Mouse (Mus musculus): ENCODE results near the gene Sema4c. TPM values are rescaled to one million over a fixed set of nuclear protein-coding genes. Genes with fewer than 3 reads are reported as not detected.

Gene Sema4c
- polyA plus RNA-seq, 1 experiment from 2014 or later, result 4.0 TPM

DNA sequence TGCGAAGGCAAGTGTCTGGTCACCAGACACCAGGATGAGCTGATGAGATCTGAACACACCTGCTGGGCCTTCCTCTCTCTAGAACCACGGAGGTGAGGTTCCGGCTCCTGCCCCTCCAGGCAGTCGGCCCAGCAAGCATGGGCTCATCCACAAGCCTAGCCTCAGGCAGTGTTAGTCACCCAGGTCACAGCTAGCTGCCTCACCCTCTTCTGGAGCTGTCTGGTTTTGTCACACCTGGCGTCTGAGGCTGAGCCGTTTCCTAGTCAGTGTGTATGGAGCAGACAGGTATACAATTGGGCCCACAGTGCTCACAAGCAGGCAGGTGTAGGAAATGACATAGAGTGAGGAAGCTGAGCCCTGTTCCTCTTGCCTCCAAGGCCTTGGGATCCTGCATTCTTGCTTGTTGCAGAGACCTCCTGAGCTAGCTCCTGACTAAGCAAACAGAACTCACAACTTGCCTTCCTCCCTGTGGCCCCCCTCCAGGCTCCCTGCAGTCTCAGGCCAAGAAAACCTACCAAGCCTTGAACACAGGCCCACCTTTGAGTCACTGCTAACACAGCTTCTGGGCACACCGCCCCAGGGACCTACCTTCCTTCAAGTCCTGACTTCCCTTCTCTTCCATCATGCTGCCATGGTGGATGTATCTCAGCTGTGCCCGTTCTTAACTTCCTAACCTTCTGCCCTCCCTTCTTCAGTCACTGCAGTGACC is 25.4 kb upstream of the Sema4c start:
- no peaks in the 10 kb centered on the region for H3K9me3 ChIP-seq (ENCODE audit: control insufficient read depth, low read length)
- H3K4me2 ChIP-seq (ENCODE audit: low read depth, severe bottlenecking), result no peak overlapping the region
- 85% methylated on average over 8 of the region's 8 CpGs for WGBS
- peaks cover 30% of the 10 kb centered on the region for H3K4me1 ChIP-seq (ENCODE audit: control insufficient read depth, insufficient read depth, low read length)
- H3K27ac ChIP-seq (replicated peaks; ENCODE audit: low read depth, low read length), result no peak overlapping the region
- H3K27me3 ChIP-seq (ENCODE audit: control insufficient read depth, insufficient read depth, low read length), result no peaks in the 10 kb centered on the region
- no peak overlapping the region for H3K4me3 ChIP-seq (ENCODE audit: low read depth, low read length)
- DNase-seq (ENCODE audit: low spot score), result no peak
- H3K36me3 ChIP-seq (ENCODE audit: control insufficient read depth, insufficient read depth, low read length), result no peaks in the 10 kb centered on the region
- no peak overlapping the region for H3K9ac ChIP-seq (ENCODE audit: low read length)
- ATAC-seq (ENCODE audit: insufficient number of reproducible peaks, low FRiP score, low TSS enrichment, low read depth), result no peak

DNA sequence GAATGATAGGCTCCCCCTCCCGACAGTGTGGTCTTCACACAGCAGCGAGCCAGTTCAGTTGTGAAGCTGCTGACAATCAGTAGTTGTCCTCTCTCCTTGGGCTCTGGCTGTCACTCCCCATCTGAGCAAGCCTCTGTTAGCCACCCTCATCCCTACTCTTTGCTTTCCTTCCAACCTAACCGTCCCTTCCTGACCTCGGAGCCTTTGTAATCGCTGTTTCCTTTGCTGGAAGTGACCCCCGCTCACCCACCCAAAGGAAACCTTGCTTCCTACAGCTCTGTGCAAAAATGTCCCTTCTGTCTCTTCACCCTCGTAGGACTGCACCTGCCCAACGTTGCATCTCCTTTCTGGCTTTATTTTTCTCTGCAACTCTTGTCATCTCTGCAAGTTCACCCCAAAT is 24.1 kb upstream of the Sema4c start:
- H3K27ac ChIP-seq (replicated peaks; ENCODE audit: low read depth, low read length), result no peak overlapping the region
- no peaks in the 10 kb centered on the region for H3K27me3 ChIP-seq (ENCODE audit: control insufficient read depth, insufficient read depth, low read length)
- no peaks in the 10 kb centered on the region for H3K36me3 ChIP-seq (ENCODE audit: control insufficient read depth, insufficient read depth, low read length)
- H3K4me3 ChIP-seq (ENCODE audit: low read depth, low read length), result no peak overlapping the region
- no peak for DNase-seq (ENCODE audit: low spot score)
- no peaks in the 10 kb centered on the region for H3K9me3 ChIP-seq (ENCODE audit: control insufficient read depth, low read length)
- H3K4me1 ChIP-seq (ENCODE audit: control insufficient read depth, insufficient read depth, low read length), result peaks cover 26% of the 10 kb centered on the region
- 83% methylated on average over 8 of the region's 8 CpGs for WGBS
- no peak for ATAC-seq (ENCODE audit: insufficient number of reproducible peaks, low FRiP score, low TSS enrichment, low read depth)
- H3K4me2 ChIP-seq (ENCODE audit: low read depth, severe bottlenecking), result no peak overlapping the region
- H3K9ac ChIP-seq (ENCODE audit: low read length), result no peak overlapping the region

GRCm38 (mm10) chr1:36581260-36581659 is 23.1 kb upstream of the Sema4c start:
- H3K27ac ChIP-seq (replicated peaks; ENCODE audit: low read depth, low read length), result peak overlapping the region; percentile 84; the same call in 1 of the 2 replicates
- DNase-seq (ENCODE audit: low spot score) (no peak), ATAC-seq (ENCODE audit: insufficient number of reproducible peaks, low FRiP score, low TSS enrichment, low read depth) (no peak)
- no peaks in the 10 kb centered on the region for H3K9me3 ChIP-seq (ENCODE audit: control insufficient read depth, low read length)
- WGBS, result 77% methylated on average over 5 of the region's 5 CpGs
- H3K4me3 ChIP-seq (ENCODE audit: low read depth, low read length), result no peak overlapping the region
- H3K27me3 ChIP-seq (ENCODE audit: control insufficient read depth, insufficient read depth, low read length), result no peaks in the 10 kb centered on the region
- no peaks in the 10 kb centered on the region for H3K36me3 ChIP-seq (ENCODE audit: control insufficient read depth, insufficient read depth, low read length)
- peaks cover 32% of the 10 kb centered on the region for H3K4me1 ChIP-seq (ENCODE audit: control insufficient read depth, insufficient read depth, low read length)
- H3K4me2 ChIP-seq (ENCODE audit: low read depth, severe bottlenecking), result no peak overlapping the region
- no peak overlapping the region for H3K9ac ChIP-seq (ENCODE audit: low read length)

DNA sequence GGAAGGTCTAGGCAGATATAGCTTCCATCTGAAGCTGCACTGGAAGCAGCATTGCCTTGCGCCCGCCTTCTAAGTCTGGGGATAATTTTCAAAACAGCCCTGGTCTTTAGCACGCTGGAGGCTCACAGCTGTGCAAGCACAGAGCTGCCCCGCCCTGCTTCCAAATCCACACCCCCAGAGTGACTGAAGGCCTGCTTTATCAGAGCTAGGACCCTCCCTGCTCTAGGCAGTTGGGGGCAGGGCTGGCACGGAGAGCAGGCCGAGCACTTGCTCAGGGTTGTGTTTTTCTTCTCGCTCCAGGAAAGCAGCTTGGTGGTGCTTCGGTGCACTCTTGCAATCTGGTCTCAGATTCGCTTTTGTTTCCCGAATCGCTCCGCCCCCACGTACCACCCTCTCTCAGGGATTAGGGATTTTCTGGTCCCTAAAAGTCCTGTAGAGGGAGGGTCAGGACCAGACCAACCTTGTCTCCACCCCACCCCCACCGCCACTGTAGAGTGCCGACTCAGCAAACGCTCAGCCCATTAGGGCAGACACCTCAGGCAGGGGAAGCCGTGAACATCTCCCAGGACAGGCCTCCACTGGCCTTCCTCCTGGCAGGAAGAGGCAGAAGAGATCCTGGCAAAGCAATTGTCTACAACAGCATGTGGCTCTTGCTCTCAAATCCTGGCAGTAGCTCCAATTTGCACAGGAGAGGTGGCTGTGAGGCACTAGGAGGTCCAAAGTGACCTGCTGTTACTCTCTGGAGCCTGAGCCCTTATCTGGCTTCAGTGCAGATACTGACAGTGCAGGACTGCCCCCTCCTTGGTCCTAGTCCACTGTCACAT is 22.4 kb upstream of the Sema4c start:
- Histone ChIP-seq H3K36me3 (ENCODE audit: control insufficient read depth, insufficient read depth, low read length) (no peaks in the 10 kb centered on the region), H3K4me1 (ENCODE audit: control insufficient read depth, insufficient read depth, low read length) (peaks cover 32% of the 10 kb centered on the region), H3K27ac (replicated peaks; ENCODE audit: low read depth, low read length) (peak overlapping the region; percentile 84), H3K4me2 (ENCODE audit: low read depth, severe bottlenecking) (peak overlapping the region; percentile 35; the same call in 1 of the 2 replicates), H3K4me3 (ENCODE audit: low read depth, low read length) (0 out of 2 replicates have a peak overlapping the region, but pooled peaks have one; percentile 2), H3K9me3 (ENCODE audit: control insufficient read depth, low read length) (no peaks in the 10 kb centered on the region), H3K9ac (ENCODE audit: low read length) (0 out of 2 replicates have a peak overlapping the region, but pooled peaks have one; percentile 14), H3K27me3 (ENCODE audit: control insufficient read depth, insufficient read depth, low read length) (no peaks in the 10 kb centered on the region)
- 2% methylated on average over 17 of the region's 17 CpGs for WGBS
- DNase-seq (ENCODE audit: low spot score), result peak; percentile 80
- peak; percentile 86 for ATAC-seq (ENCODE audit: insufficient number of reproducible peaks, low FRiP score, low TSS enrichment, low read depth)

DNA sequence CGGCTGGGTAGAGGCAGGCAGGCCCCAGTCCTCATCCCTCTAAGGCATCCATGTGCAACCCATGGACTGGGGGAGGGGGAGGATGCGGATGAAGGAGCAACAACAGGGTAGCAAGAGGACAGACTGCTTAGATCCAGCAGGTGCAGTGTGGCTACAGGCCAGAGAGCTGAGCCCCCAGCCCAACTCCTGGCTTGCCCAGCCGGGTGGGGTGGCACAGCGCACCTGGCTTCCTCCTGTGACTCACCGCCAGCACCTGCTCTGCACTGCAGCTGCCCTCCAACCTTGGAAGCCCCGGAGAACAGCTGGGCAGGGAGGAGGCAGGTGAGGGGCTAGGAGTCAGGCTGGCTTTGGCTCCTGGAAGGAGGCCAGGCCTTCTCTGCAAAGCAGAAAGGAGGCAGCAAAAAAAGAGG is 21.8 kb upstream of the Sema4c start:
- H3K9me3 ChIP-seq (ENCODE audit: control insufficient read depth, low read length), result no peaks in the 10 kb centered on the region
- H3K27me3 ChIP-seq (ENCODE audit: control insufficient read depth, insufficient read depth, low read length), result no peaks in the 10 kb centered on the region
- H3K4me1 ChIP-seq (ENCODE audit: control insufficient read depth, insufficient read depth, low read length), result peaks cover 36% of the 10 kb centered on the region
- no peak overlapping the region for H3K4me3 ChIP-seq (ENCODE audit: low read depth, low read length)
- H3K27ac ChIP-seq (replicated peaks; ENCODE audit: low read depth, low read length), result peak overlapping the region; percentile 84
- ATAC-seq (ENCODE audit: insufficient number of reproducible peaks, low FRiP score, low TSS enrichment, low read depth) (peak; percentile 73), DNase-seq (ENCODE audit: low spot score) (peak; percentile 70)
- H3K9ac ChIP-seq (ENCODE audit: low read length), result no peak overlapping the region
- 29% methylated on average over 6 of the region's 6 CpGs for WGBS
- peak overlapping the region; percentile 35; the same call in 1 of the 2 replicates for H3K4me2 ChIP-seq (ENCODE audit: low read depth, severe bottlenecking)
- H3K36me3 ChIP-seq (ENCODE audit: control insufficient read depth, insufficient read depth, low read length), result no peaks in the 10 kb centered on the region

DNA sequence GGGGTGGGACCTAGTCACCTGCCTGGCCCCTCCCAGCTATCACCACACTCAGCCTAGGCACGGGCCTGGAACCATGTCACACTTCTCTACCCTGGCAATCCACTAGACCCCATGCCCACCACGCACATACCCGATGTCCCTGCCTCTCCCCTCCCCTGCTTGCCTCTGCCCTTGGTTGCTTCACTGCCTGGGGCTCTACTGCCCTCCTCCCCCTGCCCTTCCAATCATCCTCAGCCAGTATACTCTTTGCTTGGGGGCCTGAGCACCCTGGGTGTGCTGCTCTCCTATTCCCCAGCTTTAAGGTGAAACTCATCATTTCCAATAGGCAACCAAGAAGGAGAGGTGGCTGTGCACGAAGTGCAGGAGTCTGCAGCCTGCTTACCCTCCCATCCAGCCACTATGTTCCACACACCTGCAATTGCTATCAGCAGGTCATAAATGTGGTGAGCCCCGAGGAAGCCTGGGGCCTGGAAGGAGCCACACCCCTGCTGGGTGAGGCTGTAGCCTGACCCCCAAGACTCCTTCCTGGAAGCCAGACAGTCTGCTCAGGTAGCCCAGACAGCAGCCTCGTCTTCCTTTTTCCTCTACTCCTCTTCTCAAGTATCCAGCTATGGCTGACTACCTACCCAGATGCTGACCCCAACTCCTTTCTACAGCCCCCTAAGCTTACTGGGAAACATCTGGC is 19.0 kb upstream of the Sema4c start:
- DNase-seq (ENCODE audit: low spot score) (no peak), ATAC-seq (ENCODE audit: insufficient number of reproducible peaks, low FRiP score, low TSS enrichment, low read depth) (no peak)
- Histone ChIP-seq H3K4me1 (ENCODE audit: control insufficient read depth, insufficient read depth, low read length) (peaks cover 41% of the 10 kb centered on the region), H3K27me3 (ENCODE audit: control insufficient read depth, insufficient read depth, low read length) (no peaks in the 10 kb centered on the region), H3K9me3 (ENCODE audit: control insufficient read depth, low read length) (no peaks in the 10 kb centered on the region), H3K9ac (ENCODE audit: low read length) (no peak overlapping the region), H3K4me2 (ENCODE audit: low read depth, severe bottlenecking) (no peak overlapping the region), H3K36me3 (ENCODE audit: control insufficient read depth, insufficient read depth, low read length) (no peaks in the 10 kb centered on the region), H3K4me3 (ENCODE audit: low read depth, low read length) (no peak overlapping the region), H3K27ac (replicated peaks; ENCODE audit: low read depth, low read length) (peak overlapping the region; percentile 38; the same call in 1 of the 2 replicates)
- 39% methylated on average over 6 of the region's 6 CpGs for WGBS

- 58% methylated on average over 6 of the region's 6 CpGs for WGBS
- H3K36me3 ChIP-seq (ENCODE audit: control insufficient read depth, insufficient read depth, low read length), result no peaks in the 10 kb centered on the region
- H3K9ac ChIP-seq (ENCODE audit: low read length), result no peak overlapping the region
- no peaks in the 10 kb centered on the region for H3K27me3 ChIP-seq (ENCODE audit: control insufficient read depth, insufficient read depth, low read length)
- ATAC-seq (ENCODE audit: insufficient number of reproducible peaks, low FRiP score, low TSS enrichment, low read depth) (no peak), DNase-seq (ENCODE audit: low spot score) (no peak)
- H3K27ac ChIP-seq (replicated peaks; ENCODE audit: low read depth, low read length), result no peak overlapping the region; the same call in 1 of the 2 replicates
- H3K4me1 ChIP-seq (ENCODE audit: control insufficient read depth, insufficient read depth, low read length), result peaks cover 36% of the 10 kb centered on the region
- H3K4me2 ChIP-seq (ENCODE audit: low read depth, severe bottlenecking), result no peak overlapping the region
- H3K9me3 ChIP-seq (ENCODE audit: control insufficient read depth, low read length), result no peaks in the 10 kb centered on the region
- H3K4me3 ChIP-seq (ENCODE audit: low read depth, low read length), result no peak overlapping the region
Measured at GRCm38 (mm10) chr1:36575347-36575746, 17.2 kb upstream of the Sema4c start.
